Comparison of ENCODE assay signal across 8 mouse cellular contexts in genomic region chr2:163202553-163202883, GRCm38 (mm10). TPM values are rescaled to one million over a fixed set of nuclear protein-coding genes. Genes with fewer than 3 reads are reported as not detected.
DNase-seq lines count a peak whose midpoint lies in the region; ATAC-seq and TF ChIP-seq lines count a peak whose summit lies in the region.

No protein-coding gene starts in this region.

- peak overlapping the region; percentile 36 for H3K4me3 ChIP-seq in heart, adult 2 months
- peak overlapping the region; percentile 45 for H3K4me3 ChIP-seq in forebrain, embryonic 16.5 days (replicated peaks; ENCODE audit: low read length)
- H3K4me3 ChIP-seq in liver, embryonic 14.5 days (ENCODE audit: insufficient read depth in 1 of 2, low read depth in 2 of 2, low read length in 2 of 2) = peak overlapping the region; percentile 16 to 48; a peak in 2 of 4 replicates

- no peak for TF ChIP-seq CTCF in heart, adult 2 months (IDR thresholded peaks at IDR 0.05)
- no peak for TF ChIP-seq CTCF in liver, embryonic 14.5 days (IDR thresholded peaks at IDR 0.05; ENCODE audit: low read depth)

- peak overlapping the region; percentile 60 for H3K27ac ChIP-seq in heart, adult 2 months
- H3K27ac ChIP-seq in forebrain, embryonic 16.5 days (ENCODE audit: low read length) = no peak overlapping the region
- no peak overlapping the region for H3K27ac ChIP-seq in liver, embryonic 14.5 days

- peak overlapping the region; percentile 69 for H3K4me2 ChIP-seq in forebrain, embryonic 16.5 days (ENCODE audit: low read length)
- H3K4me2 ChIP-seq in liver, embryonic 14.5 days (ENCODE audit: low read depth) = peak overlapping the region; percentile 63

- peak overlapping the region; percentile 1 for H3K9ac ChIP-seq in heart, adult 2 months (ENCODE audit: low read depth, low read length)
- H3K9ac ChIP-seq in forebrain, embryonic 16.5 days (replicated peaks; ENCODE audit: low read depth, low read length) = peak overlapping the region; percentile 43
- H3K9ac ChIP-seq in liver, embryonic 14.5 days (replicated peaks) = no peak overlapping the region

- ATAC-seq in forebrain, embryonic 16.5 days = no peak
- no peak for ATAC-seq in liver, embryonic 14.5 days (ENCODE audit: insufficient read depth)

- peaks cover 14% of the 10 kb centered on the region for H3K27me3 ChIP-seq in heart, adult 2 months (ENCODE audit: control insufficient read depth, insufficient read depth, low read length)
- peaks cover 11% of the 10 kb centered on the region for H3K27me3 ChIP-seq in forebrain, embryonic 16.5 days (replicated peaks; ENCODE audit: control insufficient read depth, insufficient read depth, low read length)
- H3K27me3 ChIP-seq in liver, embryonic 14.5 days (ENCODE audit: control insufficient read depth, insufficient read depth, low read length) = peaks cover 44% of the 10 kb centered on the region

- 6% methylated on average over 4 of the region's 4 CpGs for WGBS in heart, adult 2 months
- WGBS in forebrain, embryonic 16.5 days = 0% methylated on average over 4 of the region's 4 CpGs
- 1% methylated on average over 4 of the region's 4 CpGs for WGBS in liver, embryonic 14.5 days (ENCODE audit: insufficient replicate concordance)

- no peaks in the 10 kb centered on the region for H3K9me3 ChIP-seq in forebrain, embryonic 16.5 days (ENCODE audit: control insufficient read depth, low read length)
- no peaks in the 10 kb centered on the region for H3K9me3 ChIP-seq in liver, embryonic 14.5 days (ENCODE audit: control insufficient read depth, low read length)

- no peaks in the 10 kb centered on the region for H3K79me2 ChIP-seq in heart, adult 2 months (replicated peaks; ENCODE audit: control insufficient read depth, insufficient read depth, low read length)

- no peak for TF ChIP-seq EP300 in heart, adult 2 months (IDR thresholded peaks at IDR 0.05; ENCODE audit: insufficient read depth, low read depth, low read length)
- no peak for TF ChIP-seq EP300 in liver, embryonic 14.5 days (IDR thresholded peaks at IDR 0.05; ENCODE audit: low read depth)

- intact Hi-C loops in heart, adult 2 months (cut with DNase I) = loop anchor here (5.0 to 10.0 kb wide), 4 partner anchors 50 to 258 kb away; partner anchors contain the start of gene L3mbtl1

- DNase-seq in heart, adult 2 months = no peak
- DNase-seq in heart, postnatal 4 days = no peak
- DNase-seq in CD4-positive, CD25-positive, alpha-beta regulatory T cell, adult 2 months (ENCODE audit: low read depth, low spot score) = peak; percentile 25
- DNase-seq in liver, embryonic 14.5 days (ENCODE audit: low read depth in 3 of 3, low spot score in 3 of 3) = no peak
- DNase-seq in spleen, adult 12 weeks (ENCODE audit: low spot score) = no peak
- DNase-seq in retina, embryonic 14.5 days (ENCODE audit: low spot score) = no peak
- DNase-seq in layer of hippocampus, postnatal 14 days (ENCODE audit: low spot score in 2 of 2) = no peak

- TF ChIP-seq POLR2A in heart, adult 2 months (IDR thresholded peaks at IDR 0.05; ENCODE audit: insufficient read depth, low read depth, low read length) = peak; percentile 43; the same call in 1 of the 2 replicates

- peaks cover 4% of the 10 kb centered on the region for H3K4me1 ChIP-seq in heart, adult 2 months (ENCODE audit: control insufficient read depth, insufficient read depth, low read length)
- peaks cover 30% of the 10 kb centered on the region for H3K4me1 ChIP-seq in forebrain, embryonic 16.5 days (replicated peaks; ENCODE audit: control insufficient read depth, insufficient read depth, low read length)
- 0 out of 4 replicates have a peak, but pooled peaks cover 0 to 2% of the 10 kb centered on the region in 2 experiments for H3K4me1 ChIP-seq in liver, embryonic 14.5 days (replicated peaks; ENCODE audit: control insufficient read depth in 2 of 2, insufficient read depth in 2 of 2, low read length in 1 of 2)

- H3K36me3 ChIP-seq in heart, adult 2 months (ENCODE audit: control insufficient read depth, insufficient read depth, low read length) = no peaks in the 10 kb centered on the region
- no peaks in the 10 kb centered on the region for H3K36me3 ChIP-seq in forebrain, embryonic 16.5 days (ENCODE audit: control insufficient read depth, insufficient read depth)
- H3K36me3 ChIP-seq in liver, embryonic 14.5 days (replicated peaks; ENCODE audit: control insufficient read depth, insufficient read depth, low read depth) = no peaks in the 10 kb centered on the region

RNA-seq across cellular contexts. Expression of gene Tox2, which starts 0.4 kb away (rescaled TPM):
- total RNA-seq in heart, adult 2 months (2021) = 1 to 10 TPM; 1.1 to 1.3 TPM
- 1.7 and 2.3 TPM in 2 replicates for polyA plus RNA-seq in heart, adult 2 months (2012; rRNA removed)
- 1 to 10 TPM; 4.1 to 5.6 TPM for total RNA-seq in heart, postnatal 4 days (2021)
- polyA plus RNA-seq in forebrain, embryonic 16.5 days (2015; fragmentation: Nextera tagmentation; extraction: Ambion mirVana) = 17.6 and 22.9 TPM in 2 replicates
- 0.71 and 1.4 TPM in 2 replicates for polyA plus RNA-seq in liver, embryonic 14.5 days (2012; rRNA removed)
- polyA plus RNA-seq in liver, embryonic 14.5 days (2014; fragmentation: Nextera tagmentation; extraction: Ambion mirVana) = 0.25 and 0.45 TPM in 2 replicates
- total RNA-seq in layer of hippocampus, postnatal 14 days (2021) = 10 to 100 TPM; 19.1 to 21.1 TPM
